20 mouse cellular contexts compared by ENCODE assay signal in the genomic region with DNA sequence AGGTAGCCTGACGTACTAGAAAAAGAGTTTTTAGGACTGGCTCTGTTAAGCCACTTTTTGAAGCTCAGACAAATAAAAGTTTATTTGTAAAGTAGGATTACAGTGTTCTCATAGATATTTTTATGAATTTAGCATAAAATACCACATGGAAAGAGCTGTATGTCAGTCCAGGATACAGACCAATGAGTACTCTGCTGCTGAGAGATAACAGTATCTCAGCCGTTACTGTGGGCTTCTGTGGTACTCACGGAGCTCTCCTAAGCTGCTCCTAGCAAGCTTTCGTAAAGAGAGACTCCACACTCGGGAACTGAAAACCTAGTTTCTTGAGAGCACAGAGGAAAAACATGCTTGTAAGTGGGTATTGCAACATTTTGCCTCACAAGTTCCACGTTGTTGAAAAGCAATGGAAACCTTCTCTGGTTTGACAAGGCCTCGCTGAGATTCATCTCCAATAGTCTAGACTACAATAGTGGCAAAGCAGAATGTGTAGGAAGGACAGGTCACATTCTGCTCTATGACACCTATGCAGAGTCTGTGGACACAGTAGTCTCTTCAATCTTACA. TPM values are rescaled to one million over a fixed set of nuclear protein-coding genes. Genes with fewer than 3 reads are reported as not detected.
DNase-seq lines count a peak whose midpoint lies in the region; ATAC-seq and TF ChIP-seq lines count a peak whose summit lies in the region.
"Had no signal": no experiment of that assay in that cellular context is flagged by ENCODE, and none has a peak within 500 bp of the region (broad histone marks: within the 10 kb centered on the region; RNA-seq: fewer than 3 reads in every experiment).

No protein-coding gene starts in this region.

- WGBS in lung, postnatal 0 days: 57% methylated on average over 7 of the region's 7 CpGs
- WGBS in liver, embryonic 16.5 days (ENCODE audit: insufficient replicate concordance): 30% methylated on average over 7 of the region's 7 CpGs
- WGBS in forebrain, embryonic 11.5 days: 92% methylated on average over 7 of the region's 7 CpGs

- TF ChIP-seq RAD21 in MEL (IDR thresholded peaks at IDR 0.05; ENCODE audit: low read depth, low read length): no peak

- H3K9ac ChIP-seq in lung, postnatal 0 days (replicated peaks; ENCODE audit: low read depth): no peak overlapping the region
- peak overlapping the region; percentile 24 for H3K9ac ChIP-seq in MEL (ENCODE audit: control insufficient read depth, low read depth, low read length, poor library complexity, severe bottlenecking)
- H3K9ac ChIP-seq in liver, embryonic 16.5 days (ENCODE audit: low read depth, low read length): no peak overlapping the region
- no peak overlapping the region for H3K9ac ChIP-seq in forebrain, embryonic 11.5 days (ENCODE audit: low read length)
- H3K9ac ChIP-seq: forebrain, embryonic 15.5 days; heart, embryonic 12.5 days; hindbrain, embryonic 14.5 days; intestine, embryonic 15.5 days; kidney, embryonic 15.5 days; lung, embryonic 14.5 days had no signal

- peak overlapping the region; percentile 45; the same call in 1 of the 2 replicates for H3K27ac ChIP-seq in lung, postnatal 0 days (ENCODE audit: low read length)
- peak overlapping the region; percentile 91 for H3K27ac ChIP-seq in MEL (ENCODE audit: control insufficient read depth, low read depth, low read length)
- peak overlapping the region; percentile 69 for H3K27ac ChIP-seq in liver, embryonic 16.5 days (ENCODE audit: low read length)
- H3K27ac ChIP-seq in forebrain, embryonic 11.5 days (ENCODE audit: low read depth, low read length): no peak overlapping the region
- H3K27ac ChIP-seq: forebrain, embryonic 15.5 days; hindbrain, embryonic 14.5 days; intestine, embryonic 15.5 days; kidney, embryonic 15.5 days; midbrain, embryonic 10.5 days had no signal

- peaks cover 4% of the 10 kb centered on the region; the same call in 1 of the 2 replicates for H3K4me1 ChIP-seq in lung, postnatal 0 days (ENCODE audit: insufficient read depth, low read depth, low read length)
- H3K4me1 ChIP-seq in MEL (ENCODE audit: control insufficient read depth in 1 of 2, insufficient read depth in 2 of 2, low read length in 2 of 2): peaks cover 34 to 56% of the 10 kb centered on the region in 2 experiments
- peaks cover 57% of the 10 kb centered on the region for H3K4me1 ChIP-seq in erythroblast, embryonic 14.5 days (ENCODE audit: control insufficient read depth)
- H3K4me1 ChIP-seq in liver, embryonic 16.5 days (ENCODE audit: control insufficient read depth, low read depth, low read length): peaks cover 39% of the 10 kb centered on the region
- no peaks in the 10 kb centered on the region for H3K4me1 ChIP-seq in forebrain, embryonic 11.5 days (replicated peaks; ENCODE audit: control insufficient read depth, insufficient read depth, low read length)
- H3K4me1 ChIP-seq: intestine, embryonic 15.5 days; kidney, embryonic 15.5 days had no signal

- H3K9me3 ChIP-seq in lung, postnatal 0 days (ENCODE audit: low read length): no peaks in the 10 kb centered on the region
- no peaks in the 10 kb centered on the region for H3K9me3 ChIP-seq in MEL (replicated peaks; ENCODE audit: insufficient read depth, low read length)
- no peaks in the 10 kb centered on the region for H3K9me3 ChIP-seq in erythroblast, embryonic 14.5 days (ENCODE audit: control insufficient read depth, low read length)
- H3K9me3 ChIP-seq in liver, embryonic 16.5 days (replicated peaks; ENCODE audit: control insufficient read depth, low read length): no peaks in the 10 kb centered on the region
- H3K9me3 ChIP-seq in forebrain, embryonic 11.5 days (ENCODE audit: control insufficient read depth, low read length): no peaks in the 10 kb centered on the region
- H3K9me3 ChIP-seq: forebrain, embryonic 15.5 days; heart, embryonic 12.5 days; intestine, embryonic 15.5 days; kidney, embryonic 15.5 days; midbrain, embryonic 10.5 days had no signal

- H3K4me3 ChIP-seq in lung, postnatal 0 days (ENCODE audit: low read depth, low read length): no peak overlapping the region
- H3K4me3 ChIP-seq in MEL (ENCODE audit: control insufficient read depth in 1 of 2, insufficient read depth in 1 of 2, low read depth in 2 of 2, low read length in 2 of 2): peak overlapping the region in 1 of 2 experiments; percentile 14; a peak in 1 of 4 replicates
- H3K4me3 ChIP-seq in erythroblast, embryonic 14.5 days (replicated peaks): peak overlapping the region; percentile 4
- H3K4me3 ChIP-seq in liver, embryonic 16.5 days (ENCODE audit: low read depth, low read length): peak overlapping the region; percentile 2; the same call in 1 of the 2 replicates
- H3K4me3 ChIP-seq in forebrain, embryonic 11.5 days (ENCODE audit: low read depth, low read length): no peak overlapping the region
- H3K4me3 ChIP-seq: forebrain, embryonic 15.5 days; heart, embryonic 12.5 days; intestine, embryonic 15.5 days; kidney, embryonic 15.5 days; midbrain, embryonic 10.5 days had no signal

- ATAC-seq in lung, postnatal 0 days: peak; percentile 44; the same call in 1 of the 2 replicates
- ATAC-seq in liver, embryonic 16.5 days (ENCODE audit: low read depth): peak; percentile 91
- ATAC-seq in forebrain, embryonic 11.5 days (replicated peaks; ENCODE audit: low FRiP score): no peak
- ATAC-seq: forebrain, embryonic 15.5 days; intestine, embryonic 15.5 days had no signal

- TF ChIP-seq POLR2A in MEL (IDR thresholded peaks at IDR 0.05; ENCODE audit: control insufficient read depth in 1 of 2, insufficient read depth in 1 of 2, low read depth in 1 of 2, low read length in 2 of 2, poor library complexity in 1 of 2): no peak

- H3K27me3 ChIP-seq in lung, postnatal 0 days (replicated peaks; ENCODE audit: insufficient read depth, low read length): no peaks in the 10 kb centered on the region
- H3K27me3 ChIP-seq in MEL (ENCODE audit: control insufficient read depth in 1 of 2, insufficient read depth in 2 of 2, low read length in 2 of 2): no peaks in the 10 kb centered on the region
- no peaks in the 10 kb centered on the region for H3K27me3 ChIP-seq in erythroblast, embryonic 14.5 days (ENCODE audit: control insufficient read depth)
- no peaks in the 10 kb centered on the region for H3K27me3 ChIP-seq in liver, embryonic 16.5 days (ENCODE audit: control insufficient read depth, insufficient read depth, low read depth, low read length)
- no peaks in the 10 kb centered on the region for H3K27me3 ChIP-seq in forebrain, embryonic 11.5 days (ENCODE audit: control insufficient read depth, insufficient read depth, low read length)
- H3K27me3 ChIP-seq: CH12.LX; forebrain, embryonic 15.5 days; heart, embryonic 12.5 days; intestine, embryonic 15.5 days; kidney, embryonic 15.5 days had no signal

- peak; percentile 20; the same call in 1 of the 2 replicates for TF ChIP-seq EP300 in lung, postnatal 0 days (IDR thresholded peaks at IDR 0.05)
- peak; percentile 90 to 94 for TF ChIP-seq EP300 in MEL (IDR thresholded peaks at IDR 0.05; ENCODE audit: low read depth in 1 of 2, low read length in 2 of 2)

- H3K36me3 ChIP-seq in lung, postnatal 0 days (ENCODE audit: insufficient read depth, low read length): no peaks in the 10 kb centered on the region
- peaks cover 2 to 75% of the 10 kb centered on the region in 2 experiments for H3K36me3 ChIP-seq in MEL (ENCODE audit: control insufficient read depth in 1 of 2, insufficient read depth in 2 of 2, low read length in 2 of 2)
- H3K36me3 ChIP-seq in erythroblast, embryonic 14.5 days (ENCODE audit: control insufficient read depth): no peaks in the 10 kb centered on the region
- H3K36me3 ChIP-seq in liver, embryonic 16.5 days (ENCODE audit: control insufficient read depth, insufficient read depth): no peaks in the 10 kb centered on the region
- H3K36me3 ChIP-seq in forebrain, embryonic 11.5 days (ENCODE audit: control insufficient read depth, insufficient read depth, low read length): no peaks in the 10 kb centered on the region
- H3K36me3 ChIP-seq: forebrain, embryonic 15.5 days; heart, embryonic 12.5 days; intestine, embryonic 15.5 days; kidney, embryonic 15.5 days; midbrain, embryonic 10.5 days had no signal

- peak; percentile 74 for DNase-seq in lung, postnatal 0 days (ENCODE audit: low spot score)
- no peak for DNase-seq in lung, postnatal 10 days
- DNase-seq in MEL (ENCODE audit: low read depth, low spot score): peak; percentile 83
- DNase-seq in forebrain, embryonic 11.5 days (ENCODE audit: low spot score): no peak
- DNase-seq in frontal cortex, postnatal 25 days (ENCODE audit: low spot score in 2 of 2): no peak
- DNase-seq in right cerebral cortex, postnatal 25 days: no peak
- DNase-seq: adrenal gland, postnatal 10 days; cerebellum, adult 8-10 months; lung, embryonic 14.5 days; retina, postnatal 1 day; thymus, postnatal 14 days had no signal

- H3K79me2 ChIP-seq in MEL (ENCODE audit: control insufficient read depth, insufficient read depth, low read length, poor library complexity): peaks cover 27% of the 10 kb centered on the region

- no peak for TF ChIP-seq CTCF in lung, postnatal 0 days (IDR thresholded peaks at IDR 0.05)
- no peak for TF ChIP-seq CTCF in MEL (IDR thresholded peaks at IDR 0.05 in 2 of 3, conservative IDR thresholded peaks at IDR 0.05 in 1 of 3; ENCODE audit: control insufficient read depth in 1 of 3, insufficient read depth in 1 of 3, low read depth in 2 of 3, low read length in 3 of 3, poor library complexity in 1 of 3, severe bottlenecking in 1 of 3)

- H3K4me2 ChIP-seq in lung, postnatal 0 days (replicated peaks; ENCODE audit: low read depth, low read length): no peak overlapping the region
- peak overlapping the region; percentile 51 for H3K4me2 ChIP-seq in liver, embryonic 16.5 days (ENCODE audit: low read depth, low read length)
- no peak overlapping the region for H3K4me2 ChIP-seq in forebrain, embryonic 11.5 days (ENCODE audit: low read depth, low read length, severe bottlenecking)
- H3K4me2 ChIP-seq: forebrain, embryonic 15.5 days; heart, embryonic 12.5 days; hindbrain, embryonic 14.5 days; intestine, embryonic 15.5 days; kidney, embryonic 15.5 days; lung, embryonic 14.5 days had no signal

TF ChIP-seq in MEL, 35 proteins besides CTCF, POLR2A, EP300 and RAD21 (continues in another document):
- TF ChIP-seq SIN3A (IDR thresholded peaks at IDR 0.05; ENCODE audit: low read length): peak; percentile 75; the same call in 1 of the 2 replicates
- peak; percentile 68 for TF ChIP-seq TBP (IDR thresholded peaks at IDR 0.05; ENCODE audit: low read depth, low read length)
- TF ChIP-seq MAFK (IDR thresholded peaks at IDR 0.05; ENCODE audit: borderline replicate concordance, low read depth, low read length): no peak
- no peak for TF ChIP-seq E2F4 (IDR thresholded peaks at IDR 0.05; ENCODE audit: borderline replicate concordance, low read depth, low read length)

RNA-seq across cellular contexts. Expression of a gene that starts 41.6 kb away (rescaled TPM):
- polyA plus RNA-seq in lung, postnatal 0 days (2015; fragmentation: Nextera tagmentation; extraction: Ambion mirVana): 12.7 and 17.3 TPM in 2 replicates
- 19.2 and 21.7 TPM in 2 replicates for total RNA-seq in MEL (2012; rRNA removed)
- polyA plus RNA-seq in MEL (2012; ENCODE audit: insufficient read depth in 1 of 2, insufficient read length in 2 of 2, low read depth in 1 of 2, low replicate concordance in 2 of 2, missing spikeins in 1 of 2): 10 to 100 TPM; 49.1 to 55.3 TPM
- 0.18 and 0.30 TPM in 2 replicates for polyA plus RNA-seq in erythroblast, embryonic 14.5 days (2012)
- 3.4 and 4.0 TPM in 2 replicates for polyA plus RNA-seq in liver, embryonic 16.5 days (2015; fragmentation: Nextera tagmentation; extraction: Ambion mirVana)
- polyA plus RNA-seq in forebrain, embryonic 11.5 days (2014; fragmentation: Nextera tagmentation; extraction: Ambion mirVana): 50.1 and 50.7 TPM in 2 replicates

Comparison
In these comparisons a context has a peak if more than half of its experiments do, and no peak if none do; other contexts are left out.
1. DNase-seq: peak in lung, postnatal 0 days (single experiment) and MEL (single experiment); none in lung, postnatal 10 days (single experiment), forebrain, embryonic 11.5 days (single experiment), frontal cortex, postnatal 25 days (0 of 2) and right cerebral cortex, postnatal 25 days (single experiment).
2. H3K4me3 ChIP-seq: peak in erythroblast, embryonic 14.5 days (single experiment) and liver, embryonic 16.5 days (single experiment); none in lung, postnatal 0 days (single experiment) and forebrain, embryonic 11.5 days (single experiment).